Mouse (Mus musculus): ENCODE data around the gene Mtmr10. TPM values are rescaled to one million over a fixed set of nuclear protein-coding genes. Genes with fewer than 3 reads are reported as not detected.
A peak's percentile ranks its signal among the peaks of the same experiment; 100 is the strongest.

The Mtmr10 gene
- polyA plus RNA-seq, 1 experiment from 2014 or later: 11.0 TPM

GRCm38 (mm10) chr7:64310241-64310640 is 22.8 kb downstream of the Mtmr10 start:
- no peaks in the 10 kb centered on the region for H3K4me1 ChIP-seq (replicated peaks)
- 56% methylated on average over 7 of the region's 7 CpGs for WGBS
- H3K9ac ChIP-seq: no peak overlapping the region
- no peaks in the 10 kb centered on the region for H3K9me3 ChIP-seq
- no peak for ATAC-seq (ENCODE audit: low FRiP score, low read depth)
- H3K36me3 ChIP-seq: peaks cover 11% of the 10 kb centered on the region; the same call in 1 of the 2 replicates
- H3K4me3 ChIP-seq: no peak overlapping the region
- H3K27ac ChIP-seq (replicated peaks): no peak overlapping the region
- H3K4me2 ChIP-seq: no peak overlapping the region
- H3K27me3 ChIP-seq: no peaks in the 10 kb centered on the region

- Histone ChIP-seq H3K27me3 (no peaks in the 10 kb centered on the region), H3K4me1 (replicated peaks) (no peaks in the 10 kb centered on the region), H3K36me3 (peaks cover 14% of the 10 kb centered on the region), H3K4me3 (no peak overlapping the region), H3K9ac (no peak overlapping the region), H3K27ac (replicated peaks) (no peak overlapping the region), H3K9me3 (no peaks in the 10 kb centered on the region), H3K4me2 (no peak overlapping the region)
- 42% methylated on average over 2 of the region's 2 CpGs for WGBS
- ATAC-seq (ENCODE audit: low FRiP score, low read depth): no peak
Observed at GRCm38 (mm10) chr7:64310756-64311155, 23.3 kb downstream of the Mtmr10 start.

GRCm38 (mm10) chr7:64312811-64313210 is 25.4 kb downstream of the Mtmr10 start:
- Histone ChIP-seq H3K27ac (replicated peaks) (no peak overlapping the region), H3K4me1 (replicated peaks) (no peaks in the 10 kb centered on the region), H3K4me3 (no peak overlapping the region), H3K27me3 (no peaks in the 10 kb centered on the region), H3K9ac (no peak overlapping the region), H3K4me2 (no peak overlapping the region), H3K9me3 (no peaks in the 10 kb centered on the region), H3K36me3 (peaks cover 19% of the 10 kb centered on the region)
- 82% methylated on average over 7 of the region's 7 CpGs for WGBS
- no peak for ATAC-seq (ENCODE audit: low FRiP score, low read depth)

- H3K4me2 ChIP-seq: no peak overlapping the region
- H3K4me1 ChIP-seq (replicated peaks): 0 out of 2 replicates have a peak, but pooled peaks cover 3% of the 10 kb centered on the region
- H3K9me3 ChIP-seq: no peaks in the 10 kb centered on the region
- H3K27me3 ChIP-seq: no peaks in the 10 kb centered on the region
- H3K4me3 ChIP-seq: no peak overlapping the region
- no peak overlapping the region for H3K9ac ChIP-seq
- no peak for ATAC-seq (ENCODE audit: low FRiP score, low read depth)
- H3K27ac ChIP-seq (replicated peaks): no peak overlapping the region
- peaks cover 8% of the 10 kb centered on the region for H3K36me3 ChIP-seq
- WGBS: 71% methylated on average over 5 of the region's 5 CpGs
Observed at GRCm38 (mm10) chr7:64321125-64321524, 33.7 kb downstream of the Mtmr10 start.

GRCm38 (mm10) chr7:64321658-64322057 is 34.2 kb downstream of the Mtmr10 start:
- no peak for ATAC-seq (ENCODE audit: low FRiP score, low read depth)
- peaks cover 6% of the 10 kb centered on the region for H3K36me3 ChIP-seq
- H3K9ac ChIP-seq: no peak overlapping the region
- H3K4me2 ChIP-seq: no peak overlapping the region
- H3K27me3 ChIP-seq: no peaks in the 10 kb centered on the region
- no peak overlapping the region for H3K4me3 ChIP-seq
- 51% methylated on average over 4 of the region's 4 CpGs for WGBS
- H3K27ac ChIP-seq (replicated peaks): no peak overlapping the region
- no peaks in the 10 kb centered on the region for H3K9me3 ChIP-seq
- H3K4me1 ChIP-seq (replicated peaks): 0 out of 2 replicates have a peak, but pooled peaks cover 3% of the 10 kb centered on the region

GRCm38 (mm10) chr7:64326892-64327291 is 39.4 kb downstream of the Mtmr10 start:
- H3K36me3 ChIP-seq: peaks cover 8% of the 10 kb centered on the region; the same call in 1 of the 2 replicates
- H3K4me2 ChIP-seq: no peak overlapping the region
- H3K9ac ChIP-seq: no peak overlapping the region
- H3K9me3 ChIP-seq: no peaks in the 10 kb centered on the region
- peak; percentile 59; the same call in 1 of the 2 replicates for ATAC-seq (ENCODE audit: low FRiP score, low read depth)
- 39% methylated on average over 1 of the region's 1 CpGs for WGBS
- no peak overlapping the region for H3K4me3 ChIP-seq
- no peaks in the 10 kb centered on the region for H3K27me3 ChIP-seq
- no peak overlapping the region for H3K27ac ChIP-seq (replicated peaks)
- no peaks in the 10 kb centered on the region for H3K4me1 ChIP-seq (replicated peaks)

GRCm38 (mm10) chr7:64327486-64327885 is 40.0 kb downstream of the Mtmr10 start:
- H3K27ac ChIP-seq (replicated peaks): no peak overlapping the region
- no peaks in the 10 kb centered on the region for H3K4me1 ChIP-seq (replicated peaks)
- no peak overlapping the region for H3K4me2 ChIP-seq
- peaks cover 8% of the 10 kb centered on the region; the same call in 1 of the 2 replicates for H3K36me3 ChIP-seq
- WGBS: 93% methylated on average over 4 of the region's 4 CpGs
- H3K9me3 ChIP-seq: no peaks in the 10 kb centered on the region
- no peak for ATAC-seq (ENCODE audit: low FRiP score, low read depth)
- no peak overlapping the region for H3K4me3 ChIP-seq
- no peak overlapping the region for H3K9ac ChIP-seq
- H3K27me3 ChIP-seq: no peaks in the 10 kb centered on the region

GRCm38 (mm10) chr7:64331309-64331708 is 43.9 kb downstream of the Mtmr10 start:
- H3K9me3 ChIP-seq: no peaks in the 10 kb centered on the region
- no peak for ATAC-seq (ENCODE audit: low FRiP score, low read depth)
- H3K9ac ChIP-seq: no peak overlapping the region
- no peak overlapping the region for H3K4me3 ChIP-seq
- WGBS: 90% methylated on average over 3 of the region's 3 CpGs
- no peaks in the 10 kb centered on the region; the same call in 1 of the 2 replicates for H3K4me1 ChIP-seq (replicated peaks)
- no peaks in the 10 kb centered on the region for H3K27me3 ChIP-seq
- H3K27ac ChIP-seq (replicated peaks): no peak overlapping the region
- H3K4me2 ChIP-seq: no peak overlapping the region
- H3K36me3 ChIP-seq: peaks cover 24% of the 10 kb centered on the region

GRCm38 (mm10) chr7:64332686-64333085 is 45.2 kb downstream of the Mtmr10 start:
- Histone ChIP-seq H3K4me3 (no peak overlapping the region), H3K9me3 (no peaks in the 10 kb centered on the region), H3K27ac (replicated peaks) (no peak overlapping the region), H3K36me3 (peaks cover 38% of the 10 kb centered on the region), H3K4me1 (replicated peaks) (no peaks in the 10 kb centered on the region; the same call in 1 of the 2 replicates), H3K9ac (no peak overlapping the region), H3K4me2 (no peak overlapping the region), H3K27me3 (no peaks in the 10 kb centered on the region)
- WGBS: 100% methylated on average over 1 of the region's 1 CpGs
- no peak for ATAC-seq (ENCODE audit: low FRiP score, low read depth)

GRCm38 (mm10) chr7:64347813-64348212 is 60.4 kb downstream of the Mtmr10 start:
- ATAC-seq (ENCODE audit: low FRiP score, low read depth): no peak

GRCm38 (mm10) chr7:64349147-64349861 is 61.9 kb downstream of the Mtmr10 start:
- no peak overlapping the region for H3K4me2 ChIP-seq
- 76% methylated on average over 15 of the region's 15 CpGs for WGBS
- H3K4me3 ChIP-seq: no peak overlapping the region
- no peaks in the 10 kb centered on the region for H3K27me3 ChIP-seq
- no peaks in the 10 kb centered on the region for H3K9me3 ChIP-seq
- peaks cover 8% of the 10 kb centered on the region; the same call in 1 of the 2 replicates for H3K36me3 ChIP-seq
- H3K4me1 ChIP-seq (replicated peaks): peaks cover 18% of the 10 kb centered on the region
- H3K9ac ChIP-seq: no peak overlapping the region
- 0 out of 2 replicates have a peak, but pooled peaks have one; percentile 43 for ATAC-seq (ENCODE audit: low FRiP score, low read depth)
- 0 out of 2 replicates have a peak overlapping the region, but pooled peaks have one; percentile 8 for H3K27ac ChIP-seq (replicated peaks)

More at GRCm38 (mm10) chr7:64347813-64348212, 60.4 kb downstream of the Mtmr10 start:
- Histone ChIP-seq H3K4me1 (replicated peaks) (peaks cover 18% of the 10 kb centered on the region), H3K9ac (no peak overlapping the region), H3K36me3 (peaks cover 8% of the 10 kb centered on the region; the same call in 1 of the 2 replicates), H3K4me3 (no peak overlapping the region), H3K27ac (replicated peaks) (no peak overlapping the region), H3K4me2 (no peak overlapping the region), H3K9me3 (no peaks in the 10 kb centered on the region), H3K27me3 (no peaks in the 10 kb centered on the region)
- WGBS: 97% methylated on average over 1 of the region's 1 CpGs

GRCm38 (mm10) chr7:64351087-64351486 is 63.6 kb downstream of the Mtmr10 start:
- Histone ChIP-seq H3K36me3 (0 out of 2 replicates have a peak, but pooled peaks cover 8% of the 10 kb centered on the region), H3K9me3 (no peaks in the 10 kb centered on the region), H3K27ac (replicated peaks) (peak overlapping the region; percentile 72), H3K4me3 (no peak overlapping the region), H3K9ac (no peak overlapping the region), H3K4me2 (no peak overlapping the region), H3K4me1 (replicated peaks) (peaks cover 18% of the 10 kb centered on the region), H3K27me3 (no peaks in the 10 kb centered on the region)
- ATAC-seq (ENCODE audit: low FRiP score, low read depth): peak; percentile 79
- 51% methylated on average over 4 of the region's 4 CpGs for WGBS

Data from hindbrain, embryonic 15.5 days (tissue).